In genomic region chr2:77892573-77892972, GRCm38 (mm10) we compare ENCODE assay signal across 32 mouse cellular contexts.
"Had no signal": no experiment of that assay in that cellular context is flagged by ENCODE, and none has a peak within 500 bp of the region (broad histone marks: within the 10 kb centered on the region; RNA-seq: fewer than 3 reads in every experiment).

No protein-coding gene starts in this region.

- H3K4me3 ChIP-seq: left cerebral cortex, adult 2 months; limb, embryonic 10.5 days; limb, embryonic 12.5 days; limb, embryonic 13.5 days; limb, embryonic 15.5 days; liver, embryonic 12.5 days; liver, embryonic 13.5 days; liver, embryonic 15.5 days; lung, embryonic 15.5 days; megakaryocyte, embryonic 14.5 days; midbrain, embryonic 10.5 days; midbrain, embryonic 12.5 days; midbrain, embryonic 13.5 days; midbrain, embryonic 15.5 days; myocyte had no signal

- H3K27ac ChIP-seq: left cerebral cortex, adult 2 months; limb, embryonic 10.5 days; limb, embryonic 12.5 days; limb, embryonic 13.5 days; limb, embryonic 15.5 days; liver, embryonic 12.5 days; liver, embryonic 13.5 days; liver, embryonic 14.5 days; liver, embryonic 15.5 days; lung, embryonic 15.5 days; macrophage; midbrain, embryonic 10.5 days; midbrain, embryonic 12.5 days; midbrain, embryonic 13.5 days; midbrain, embryonic 15.5 days had no signal

- H3K9me3 ChIP-seq: limb, embryonic 10.5 days; limb, embryonic 12.5 days; limb, embryonic 15.5 days; liver, embryonic 12.5 days; liver, embryonic 13.5 days; liver, embryonic 15.5 days; lung, embryonic 15.5 days; midbrain, embryonic 10.5 days; midbrain, embryonic 12.5 days; midbrain, embryonic 13.5 days; midbrain, embryonic 15.5 days had no signal

- H3K27me3 ChIP-seq: limb, embryonic 12.5 days; limb, embryonic 13.5 days; limb, embryonic 15.5 days; liver, embryonic 12.5 days; liver, embryonic 13.5 days; liver, embryonic 15.5 days; lung, embryonic 15.5 days; megakaryocyte, embryonic 14.5 days; midbrain, embryonic 12.5 days; midbrain, embryonic 13.5 days; midbrain, embryonic 15.5 days had no signal

- DNase-seq: left cerebral cortex, postnatal 4 days; liver; liver, embryonic 13.5 days; liver, postnatal 0 days; lung, adult 18-20 months; lung, adult 2 months; lung, embryonic 14.5 days; lung, postnatal 10 days; lung, postnatal 14 days; lung, postnatal 36 days; lung, postnatal 4 days; midbrain, embryonic 14.5 days had no signal

- ATAC-seq: liver, embryonic 12.5 days; liver, postnatal 0 days; lung, postnatal 0 days; midbrain, embryonic 13.5 days; midbrain, embryonic 15.5 days; midbrain, embryonic 16.5 days had no signal

- H3K4me1 ChIP-seq: limb, embryonic 10.5 days; limb, embryonic 12.5 days; limb, embryonic 13.5 days; limb, embryonic 15.5 days; liver, embryonic 12.5 days; liver, embryonic 13.5 days; liver, embryonic 15.5 days; lung, embryonic 15.5 days; midbrain, embryonic 10.5 days; midbrain, embryonic 12.5 days; midbrain, embryonic 13.5 days; midbrain, embryonic 15.5 days had no signal

- H3K4me2 ChIP-seq: limb, embryonic 12.5 days; limb, embryonic 13.5 days; limb, embryonic 15.5 days; liver, embryonic 11.5 days; liver, embryonic 12.5 days; liver, embryonic 13.5 days; liver, embryonic 15.5 days; lung, embryonic 14.5 days; lung, embryonic 15.5 days; midbrain, embryonic 11.5 days; midbrain, embryonic 12.5 days; midbrain, embryonic 13.5 days; midbrain, embryonic 15.5 days had no signal

- H3K9ac ChIP-seq: limb, embryonic 12.5 days; limb, embryonic 13.5 days; limb, embryonic 15.5 days; liver, embryonic 12.5 days; liver, embryonic 13.5 days; liver, embryonic 14.5 days; liver, embryonic 15.5 days; liver, postnatal 0 days; lung, embryonic 14.5 days; lung, embryonic 15.5 days; midbrain, embryonic 12.5 days; midbrain, embryonic 13.5 days; midbrain, embryonic 15.5 days had no signal
